Mouse (Mus musculus): Measurements from ENCODE around the gene Creb1. TPM values are rescaled to one million over a fixed set of nuclear protein-coding genes. Genes with fewer than 3 reads are reported as not detected.
"Not testable (repeated sequence)": the region's sequence is repeated elsewhere in the genome, so short reads cannot be mapped to it uniquely, and the experiment has no call there.

The Creb1 gene
- polyA plus RNA-seq, 1 experiment from 2014 or later, result 32.0 TPM

DNA sequence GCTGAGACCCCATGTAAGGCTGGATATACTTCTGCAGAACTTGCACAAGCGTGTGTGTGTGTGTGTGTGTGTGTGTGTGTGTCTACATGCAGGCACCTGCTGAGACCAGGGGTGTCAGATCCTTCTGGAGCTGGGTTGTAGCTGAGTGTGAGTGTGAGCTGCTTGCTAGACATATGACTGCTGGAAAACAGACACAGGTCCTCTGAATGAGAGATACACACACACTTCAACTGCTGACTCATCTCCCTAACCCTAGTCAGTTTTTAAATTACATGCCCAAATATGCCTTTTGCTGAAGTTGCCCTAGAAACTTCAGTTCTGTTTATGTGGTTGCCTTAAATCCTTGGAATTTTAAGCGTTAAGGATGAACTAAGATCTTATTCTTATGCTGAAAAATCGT, 13.6 kb downstream of the Creb1 start:
- Histone ChIP-seq H3K9me3 (ENCODE audit: control insufficient read depth, low read length) (no peaks in the 10 kb centered on the region), H3K9ac (ENCODE audit: low read length) (no peak overlapping the region), H3K4me2 (ENCODE audit: low read length) (no peak overlapping the region), H3K27me3 (ENCODE audit: control insufficient read depth, insufficient read depth, low read length) (no peaks in the 10 kb centered on the region), H3K27ac (replicated peaks in 1 of 2; ENCODE audit: control insufficient read depth in 1 of 2, insufficient read depth in 1 of 2, low read depth in 2 of 2, low read length in 2 of 2) (no peak overlapping the region), H3K4me1 (ENCODE audit: control insufficient read depth in 2 of 2, insufficient read depth in 2 of 2, low read length in 2 of 2) (peaks cover 0 to 4% of the 10 kb centered on the region in 2 experiments; a peak in 1 of 4 replicates), H3K4me3 (ENCODE audit: control insufficient read depth in 1 of 2, insufficient read depth in 1 of 2, low read depth in 1 of 2, low read length in 2 of 2) (no peak overlapping the region), H3K36me3 (ENCODE audit: control insufficient read depth, insufficient read depth, low read length) (peaks cover 8% of the 10 kb centered on the region; the same call in 1 of the 2 replicates)
- WGBS, result 76% methylated on average over 3 of the region's 3 CpGs
- ATAC-seq (ENCODE audit: insufficient number of reproducible peaks, insufficient read depth, low FRiP score, low read depth), result no peak

DNA sequence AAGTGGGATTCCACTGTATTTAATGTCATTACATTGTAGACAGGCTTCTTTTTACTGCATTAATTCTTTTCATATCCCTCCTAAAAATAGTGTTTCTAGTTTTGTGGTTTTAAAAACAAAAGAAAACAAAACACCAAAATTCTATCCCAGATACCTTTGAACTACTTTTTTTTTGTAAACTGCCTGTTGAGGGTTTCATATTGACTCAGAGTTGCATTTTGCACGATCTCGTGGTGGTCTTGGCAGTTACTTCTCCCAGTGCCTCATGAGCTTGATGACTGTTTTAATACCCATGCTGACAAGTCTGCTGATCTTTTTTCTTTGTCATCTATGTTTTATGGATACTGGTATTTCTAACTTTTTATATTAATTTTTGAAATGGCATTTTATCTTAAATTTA, 16.9 kb downstream of the Creb1 start:
- Histone ChIP-seq H3K9ac (ENCODE audit: low read length) (no peak overlapping the region), H3K4me2 (ENCODE audit: low read length) (no peak overlapping the region), H3K36me3 (ENCODE audit: control insufficient read depth, insufficient read depth, low read length) (peaks cover 31% of the 10 kb centered on the region), H3K9me3 (ENCODE audit: control insufficient read depth, low read length) (no peaks in the 10 kb centered on the region), H3K4me3 (ENCODE audit: control insufficient read depth in 1 of 2, insufficient read depth in 1 of 2, low read depth in 1 of 2, low read length in 2 of 2) (no peak overlapping the region), H3K4me1 (ENCODE audit: control insufficient read depth in 2 of 2, insufficient read depth in 2 of 2, low read length in 2 of 2) (peaks cover 0 to 4% of the 10 kb centered on the region in 2 experiments; a peak in 1 of 4 replicates), H3K27ac (replicated peaks in 1 of 2; ENCODE audit: control insufficient read depth in 1 of 2, insufficient read depth in 1 of 2, low read depth in 2 of 2, low read length in 2 of 2) (no peak overlapping the region), H3K27me3 (ENCODE audit: control insufficient read depth, insufficient read depth, low read length) (no peaks in the 10 kb centered on the region)
- no peak for ATAC-seq (ENCODE audit: insufficient number of reproducible peaks, insufficient read depth, low FRiP score, low read depth)
- WGBS, result 85% methylated on average over 2 of the region's 2 CpGs

DNA sequence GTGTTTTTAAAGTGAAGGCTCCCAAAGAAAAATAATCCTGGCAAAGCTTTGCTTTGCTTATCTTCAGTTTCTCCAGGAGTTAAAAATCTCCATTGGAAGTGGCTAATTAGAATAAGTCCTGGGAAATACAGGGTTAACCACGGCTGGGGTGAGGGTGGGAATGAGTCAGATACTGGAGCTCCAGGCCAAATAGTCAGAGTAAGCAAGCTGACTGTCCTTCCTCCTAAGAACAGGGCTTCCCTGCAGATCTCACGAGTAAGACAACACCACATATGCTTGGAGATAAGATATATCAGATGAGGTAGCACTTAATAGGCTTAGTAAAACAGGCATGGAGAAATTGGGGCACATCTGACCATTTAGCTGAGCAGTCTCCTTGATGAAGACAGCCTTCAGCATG, 19.5 kb downstream of the Creb1 start:
- Histone ChIP-seq H3K4me1 (ENCODE audit: control insufficient read depth in 2 of 2, insufficient read depth in 2 of 2, low read length in 2 of 2) (no peaks in the 10 kb centered on the region), H3K4me2 (ENCODE audit: low read length) (no peak overlapping the region), H3K9ac (ENCODE audit: low read length) (no peak overlapping the region), H3K9me3 (ENCODE audit: control insufficient read depth, low read length) (no peaks in the 10 kb centered on the region), H3K36me3 (ENCODE audit: control insufficient read depth, insufficient read depth, low read length) (peaks cover 53% of the 10 kb centered on the region), H3K4me3 (ENCODE audit: control insufficient read depth in 1 of 2, insufficient read depth in 1 of 2, low read depth in 1 of 2, low read length in 2 of 2) (no peak overlapping the region), H3K27me3 (ENCODE audit: control insufficient read depth, insufficient read depth, low read length) (no peaks in the 10 kb centered on the region), H3K27ac (replicated peaks in 1 of 2; ENCODE audit: control insufficient read depth in 1 of 2, insufficient read depth in 1 of 2, low read depth in 2 of 2, low read length in 2 of 2) (no peak overlapping the region)
- 33% methylated on average over 2 of the region's 2 CpGs for WGBS
- no peak for ATAC-seq (ENCODE audit: insufficient number of reproducible peaks, insufficient read depth, low FRiP score, low read depth)

DNA sequence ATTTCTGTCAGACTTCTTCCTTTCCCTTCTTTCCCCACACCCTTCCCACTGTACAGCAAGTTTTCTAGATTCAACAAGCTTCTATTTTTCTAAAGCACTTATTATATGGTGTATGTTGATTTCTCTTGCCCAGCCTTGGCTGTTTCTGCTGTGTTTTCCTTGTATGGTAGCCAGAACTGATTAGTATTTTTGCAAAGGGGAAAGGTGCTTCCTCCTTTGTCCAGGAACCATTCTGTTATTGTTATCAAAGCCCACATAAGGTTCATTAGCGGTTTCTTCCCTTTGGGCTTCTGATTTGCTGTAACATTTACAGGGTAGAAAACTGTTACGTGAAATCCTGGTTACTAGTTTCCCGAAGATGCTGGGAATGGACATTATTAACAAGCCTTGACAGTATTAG, 27.7 kb downstream of the Creb1 start:
- no peak overlapping the region for H3K4me2 ChIP-seq (ENCODE audit: low read length)
- no peak overlapping the region for H3K4me3 ChIP-seq (ENCODE audit: control insufficient read depth in 1 of 2, insufficient read depth in 1 of 2, low read depth in 1 of 2, low read length in 2 of 2)
- peaks cover 59% of the 10 kb centered on the region for H3K36me3 ChIP-seq (ENCODE audit: control insufficient read depth, insufficient read depth, low read length)
- 80% methylated on average over 3 of the region's 3 CpGs for WGBS
- ATAC-seq (ENCODE audit: insufficient number of reproducible peaks, insufficient read depth, low FRiP score, low read depth), result no peak
- H3K27ac ChIP-seq (replicated peaks in 1 of 2; ENCODE audit: control insufficient read depth in 1 of 2, insufficient read depth in 1 of 2, low read depth in 2 of 2, low read length in 2 of 2), result no peak overlapping the region
- no peaks in the 10 kb centered on the region for H3K4me1 ChIP-seq (ENCODE audit: control insufficient read depth in 2 of 2, insufficient read depth in 2 of 2, low read length in 2 of 2)
- no peaks in the 10 kb centered on the region for H3K9me3 ChIP-seq (ENCODE audit: control insufficient read depth, low read length)
- H3K27me3 ChIP-seq (ENCODE audit: control insufficient read depth, insufficient read depth, low read length), result no peaks in the 10 kb centered on the region
- H3K9ac ChIP-seq (ENCODE audit: low read length), result no peak overlapping the region

DNA sequence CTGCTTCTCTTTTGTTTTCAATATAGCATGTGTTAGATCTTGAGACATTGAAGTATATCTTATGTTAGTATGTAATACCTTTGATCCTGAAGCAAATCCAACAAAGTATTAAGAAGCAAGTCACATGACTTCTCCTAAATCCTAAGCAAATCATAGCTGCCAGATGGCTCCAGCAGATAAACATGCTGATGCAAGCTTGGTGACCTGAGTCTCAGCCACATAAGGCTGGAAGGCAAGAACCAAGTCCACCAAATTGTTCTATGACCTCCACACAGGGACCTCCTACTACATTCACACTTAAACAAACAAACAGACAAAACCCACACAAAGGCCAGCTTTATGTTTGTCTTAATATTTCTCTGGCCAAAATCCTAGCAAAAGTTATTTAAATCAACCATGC, 35.8 kb downstream of the Creb1 start:
- H3K27ac ChIP-seq (replicated peaks in 1 of 2; ENCODE audit: control insufficient read depth in 1 of 2, insufficient read depth in 1 of 2, low read depth in 2 of 2, low read length in 2 of 2), result no peak overlapping the region
- no peak overlapping the region for H3K9ac ChIP-seq (ENCODE audit: low read length)
- H3K9me3 ChIP-seq (ENCODE audit: control insufficient read depth, low read length), result no peaks in the 10 kb centered on the region
- H3K4me1 ChIP-seq (ENCODE audit: control insufficient read depth in 2 of 2, insufficient read depth in 2 of 2, low read length in 2 of 2), result no peaks in the 10 kb centered on the region
- H3K36me3 ChIP-seq (ENCODE audit: control insufficient read depth, insufficient read depth, low read length), result peaks cover 76% of the 10 kb centered on the region
- no peaks in the 10 kb centered on the region for H3K27me3 ChIP-seq (ENCODE audit: control insufficient read depth, insufficient read depth, low read length)
- H3K4me2 ChIP-seq (ENCODE audit: low read length), result no peak overlapping the region
- no peak overlapping the region for H3K4me3 ChIP-seq (ENCODE audit: control insufficient read depth in 1 of 2, insufficient read depth in 1 of 2, low read depth in 1 of 2, low read length in 2 of 2)
- no peak for ATAC-seq (ENCODE audit: insufficient number of reproducible peaks, insufficient read depth, low FRiP score, low read depth)

DNA sequence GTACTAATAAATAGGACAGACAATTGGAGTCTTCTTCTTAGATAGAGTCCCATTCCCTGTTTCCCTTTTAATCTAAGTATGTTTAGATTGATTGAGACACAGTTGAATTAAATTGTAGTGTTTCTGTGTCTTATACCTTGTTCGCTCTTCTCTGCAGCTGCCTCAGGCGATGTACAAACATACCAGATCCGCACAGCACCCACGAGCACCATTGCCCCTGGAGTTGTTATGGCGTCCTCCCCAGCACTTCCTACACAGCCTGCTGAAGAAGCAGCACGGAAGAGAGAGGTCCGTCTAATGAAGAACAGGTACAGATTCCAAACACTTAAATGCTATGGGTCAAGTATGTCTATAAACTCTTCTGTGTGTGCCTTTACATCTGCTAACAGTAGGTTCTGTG, 43.6 kb downstream of the Creb1 start:
- Histone ChIP-seq H3K4me1 (ENCODE audit: control insufficient read depth in 2 of 2, insufficient read depth in 2 of 2, low read length in 2 of 2) (no peaks in the 10 kb centered on the region), H3K9ac (ENCODE audit: low read length) (no peak overlapping the region), H3K27me3 (ENCODE audit: control insufficient read depth, insufficient read depth, low read length) (no peaks in the 10 kb centered on the region), H3K4me2 (ENCODE audit: low read length) (no peak overlapping the region), H3K9me3 (ENCODE audit: control insufficient read depth, low read length) (no peaks in the 10 kb centered on the region), H3K36me3 (ENCODE audit: control insufficient read depth, insufficient read depth, low read length) (peaks cover 74% of the 10 kb centered on the region), H3K27ac (replicated peaks in 1 of 2; ENCODE audit: control insufficient read depth in 1 of 2, insufficient read depth in 1 of 2, low read depth in 2 of 2, low read length in 2 of 2) (no peak overlapping the region), H3K4me3 (ENCODE audit: control insufficient read depth in 1 of 2, insufficient read depth in 1 of 2, low read depth in 1 of 2, low read length in 2 of 2) (no peak overlapping the region)
- ATAC-seq (ENCODE audit: insufficient number of reproducible peaks, insufficient read depth, low FRiP score, low read depth), result no peak
- WGBS, result 88% methylated on average over 7 of the region's 7 CpGs

DNA sequence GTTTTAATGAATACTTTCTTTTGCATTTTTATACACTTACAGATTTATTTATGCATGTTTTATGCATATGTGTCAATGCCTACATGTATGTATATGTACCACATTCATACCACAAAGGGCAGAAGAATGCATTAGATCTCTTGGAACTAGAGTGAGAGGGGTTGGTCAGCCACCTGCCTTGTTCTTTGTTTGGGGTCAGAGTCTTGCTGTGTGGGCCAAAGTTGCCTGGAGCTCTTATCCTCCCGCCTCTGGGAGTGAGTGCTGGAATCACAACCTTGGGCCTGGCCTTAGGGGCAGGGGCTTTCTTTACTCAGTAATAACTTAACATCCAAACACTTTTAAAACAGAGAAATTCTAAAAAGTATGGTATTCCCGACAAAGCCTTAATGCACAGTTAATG, 44.3 kb downstream of the Creb1 start:
- H3K4me2 ChIP-seq (ENCODE audit: low read length), result no peak overlapping the region
- H3K9ac ChIP-seq (ENCODE audit: low read length), result no peak overlapping the region
- no peaks in the 10 kb centered on the region for H3K27me3 ChIP-seq (ENCODE audit: control insufficient read depth, insufficient read depth, low read length)
- WGBS, result 81% methylated on average over 2 of the region's 2 CpGs
- no peak for ATAC-seq (ENCODE audit: insufficient number of reproducible peaks, insufficient read depth, low FRiP score, low read depth)
- H3K36me3 ChIP-seq (ENCODE audit: control insufficient read depth, insufficient read depth, low read length), result peaks cover 75% of the 10 kb centered on the region
- H3K4me1 ChIP-seq (ENCODE audit: control insufficient read depth in 2 of 2, insufficient read depth in 2 of 2, low read length in 2 of 2), result no peaks in the 10 kb centered on the region
- no peak overlapping the region for H3K4me3 ChIP-seq (ENCODE audit: control insufficient read depth in 1 of 2, insufficient read depth in 1 of 2, low read depth in 1 of 2, low read length in 2 of 2)
- H3K9me3 ChIP-seq (ENCODE audit: control insufficient read depth, low read length), result no peaks in the 10 kb centered on the region
- no peak overlapping the region for H3K27ac ChIP-seq (replicated peaks in 1 of 2; ENCODE audit: control insufficient read depth in 1 of 2, insufficient read depth in 1 of 2, low read depth in 2 of 2, low read length in 2 of 2)

DNA sequence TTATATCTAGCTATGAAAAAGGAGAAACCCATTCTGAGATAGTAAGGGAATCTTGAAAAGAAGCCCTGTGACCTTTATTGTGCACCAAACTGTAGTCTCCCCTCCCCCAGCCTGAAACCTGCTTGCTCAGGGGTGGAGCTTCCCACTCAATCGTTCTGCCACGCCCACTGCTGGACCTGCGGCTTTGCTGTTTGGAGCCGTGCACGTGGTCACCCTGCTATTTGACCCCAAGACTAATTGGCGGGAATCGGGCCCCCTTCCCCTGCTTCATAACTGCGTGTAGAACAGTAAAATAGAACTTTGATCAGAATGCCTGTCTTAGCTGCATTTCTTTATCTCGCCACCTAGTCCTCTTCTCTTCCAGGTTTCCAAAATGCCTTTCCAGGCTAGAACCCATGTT, 45.5 kb downstream of the Creb1 start:
- peaks cover 75% of the 10 kb centered on the region for H3K36me3 ChIP-seq (ENCODE audit: control insufficient read depth, insufficient read depth, low read length)

More for the DNA sequence above, 45.5 kb downstream of the Creb1 start:
- H3K4me1 ChIP-seq (ENCODE audit: control insufficient read depth in 2 of 2, insufficient read depth in 2 of 2, low read length in 2 of 2); H3K4me3 ChIP-seq (ENCODE audit: control insufficient read depth in 1 of 2, insufficient read depth in 1 of 2, low read depth in 1 of 2, low read length in 2 of 2); H3K27ac ChIP-seq (replicated peaks in 1 of 2; ENCODE audit: control insufficient read depth in 1 of 2, insufficient read depth in 1 of 2, low read depth in 2 of 2, low read length in 2 of 2); ATAC-seq (ENCODE audit: insufficient number of reproducible peaks, insufficient read depth, low FRiP score, low read depth); H3K9me3 ChIP-seq (ENCODE audit: control insufficient read depth, low read length); H3K9ac ChIP-seq (ENCODE audit: low read length); H3K4me2 ChIP-seq (ENCODE audit: low read length); H3K27me3 ChIP-seq (ENCODE audit: control insufficient read depth, insufficient read depth, low read length): not testable (repeated sequence)
- WGBS, result 71% methylated on average over 9 of the region's 9 CpGs

All from heart, embryonic 14.5 days (tissue).